Mouse (Mus musculus) pancreas, adult 10 weeks (tissue): ENCODE measurements around the gene Pip4k2c. TPM values are rescaled to one million over a fixed set of nuclear protein-coding genes. Genes with fewer than 3 reads are reported as not detected.

Experiments used
- polyA plus RNA-seq: library from polyadenylated mRNA; stranded (reverse); fragments of 350-450 nt; fragmentation: Illumina TruSeq; extraction: RNeasy Lipid Tissue Mini Kit (QIAGEN cat#74804); gene quantifications from one replicate; pipeline ENCODE4 v1.2.3, GENCODE M21; 2015; ENCODE audit warnings: low read depth, low replicate concordance; ENCODE audit not compliant: insufficient read depth

The Pip4k2c gene
- 8.2 TPM for polyA plus RNA-seq

DNA sequence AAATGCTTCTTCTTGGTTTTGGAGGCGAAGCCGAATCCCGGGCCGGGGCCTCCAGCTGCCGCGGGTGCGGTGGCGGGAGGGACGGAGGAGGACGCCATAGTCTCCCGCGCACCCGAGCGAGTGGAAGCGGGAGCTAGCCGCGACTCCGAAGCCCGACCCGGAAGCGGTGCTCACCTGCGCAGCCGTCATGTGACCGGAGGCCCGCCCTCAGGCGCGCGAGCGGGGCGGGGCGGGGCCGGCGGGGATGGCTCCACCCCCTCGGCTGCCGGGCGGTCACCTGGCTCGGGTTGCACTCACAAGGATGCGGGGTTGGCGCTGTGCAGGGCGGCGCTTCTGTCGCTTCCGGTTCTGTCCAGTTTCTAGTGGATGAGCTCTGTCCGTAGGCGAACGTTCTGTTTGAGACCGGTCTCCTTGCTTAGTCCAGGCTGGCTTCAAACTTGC, at the start of gene Pip4k2c:
Pip4k2c (minus strand) TSS at position 172 of the 441 bp plus-strand sequence.

GRCm38 (mm10) chr10:127195328-127196129, 15.9 kb downstream of the Pip4k2c start, which contains the start of gene Dtx3:
TSS of gene Dtx3 (minus strand) at chr10:127195728.

GRCm38 (mm10) chr10:127189651-127190381, 21.6 kb downstream of the Pip4k2c start, which contains the start of gene Arhgef25:
TSS of gene Arhgef25 (minus strand) at chr10:127190083.

GRCm38 (mm10) chr10:127179871-127180694, 31.3 kb downstream of the Pip4k2c start, which contains the start of gene Slc26a10:
TSS of gene Slc26a10 (minus strand) at chr10:127180645.

DNA sequence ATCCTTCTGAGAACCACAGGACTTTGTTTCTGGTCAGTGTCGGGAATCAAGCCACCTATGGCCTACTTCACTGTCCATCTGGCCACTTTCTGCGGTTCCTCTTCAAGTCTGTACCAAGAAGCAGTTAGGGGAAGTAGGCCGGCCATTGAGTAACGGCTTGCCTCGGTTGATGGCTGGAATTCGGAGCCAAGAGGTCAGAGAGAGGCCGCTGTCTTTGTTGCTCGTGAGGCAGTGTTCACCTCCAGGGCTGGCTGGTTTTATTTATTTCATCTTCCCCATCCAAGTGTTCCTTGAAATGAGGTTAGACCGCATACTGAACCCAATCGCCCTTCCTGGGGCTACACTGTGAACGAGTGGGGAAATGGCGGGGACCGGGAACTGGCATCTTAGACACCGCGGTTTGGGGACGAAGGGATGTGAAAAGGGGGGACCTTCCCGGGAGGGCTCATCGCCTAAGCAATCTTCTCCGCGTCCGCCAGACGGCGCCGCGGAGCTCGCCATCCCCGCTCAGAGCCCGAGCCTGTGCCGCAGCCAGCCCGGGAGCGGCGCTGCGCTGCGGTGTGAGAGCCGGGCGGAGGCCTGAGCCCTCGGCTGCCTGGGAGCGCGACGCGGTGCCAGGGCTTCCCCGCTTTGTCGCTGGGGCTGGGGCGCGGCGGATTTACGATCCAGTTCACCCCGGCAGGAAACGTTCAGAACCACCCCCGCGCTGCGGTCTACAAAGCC, 46.6 kb downstream of the Pip4k2c start, which contains the start of gene B4galnt1:
B4galnt1 (plus strand) TSS at position 595 of the 723 bp plus-strand sequence.

Other genes with a start within 250 kb of the Pip4k2c start
- gene Ctdsp2, start 232.9 kb downstream of the Pip4k2c start, polyA plus RNA-seq: 33.0 TPM
- gene Avil, start 210.9 kb downstream of the Pip4k2c start, polyA plus RNA-seq: 0.79 TPM
- gene Tsfm, start 180.7 kb downstream of the Pip4k2c start, polyA plus RNA-seq: 16.1 TPM
- 22.3 TPM for gene Mettl1, start 170.2 kb downstream of the Pip4k2c start, polyA plus RNA-seq
- gene Eef1akmt3, start 170.1 kb downstream of the Pip4k2c start, polyA plus RNA-seq: 3.7 TPM
- 0.44 TPM for gene Cyp27b1, start 163.3 kb downstream of the Pip4k2c start, polyA plus RNA-seq
- 2.3 TPM for gene March9, start 151.4 kb downstream of the Pip4k2c start, polyA plus RNA-seq
- gene Cdk4, start 148.1 kb downstream of the Pip4k2c start, polyA plus RNA-seq: 51.8 TPM
- gene Tspan31, start 141.3 kb downstream of the Pip4k2c start, polyA plus RNA-seq: 26.9 TPM
- 0.92 TPM for gene Agap2, start 136.3 kb downstream of the Pip4k2c start, polyA plus RNA-seq
- gene Os9, start 90.5 kb downstream of the Pip4k2c start, polyA plus RNA-seq: 60.9 TPM
- gene B4galnt1, start 46.4 kb downstream of the Pip4k2c start, polyA plus RNA-seq: 30.8 TPM
- 3.4 TPM for gene Slc26a10, start 30.9 kb downstream of the Pip4k2c start, polyA plus RNA-seq
- gene Arhgef25, start 21.5 kb downstream of the Pip4k2c start, polyA plus RNA-seq: 10.8 TPM
- gene Dtx3, start 15.9 kb downstream of the Pip4k2c start, polyA plus RNA-seq: 29.3 TPM
- 1.00 TPM for gene Kif5a, start 51.8 kb upstream of the Pip4k2c start, polyA plus RNA-seq
- 36.2 TPM for gene Dctn2, start 54.8 kb upstream of the Pip4k2c start, polyA plus RNA-seq
- gene Mbd6, start 77.4 kb upstream of the Pip4k2c start, polyA plus RNA-seq: 27.9 TPM
- gene Mars, start 100.2 kb upstream of the Pip4k2c start, polyA plus RNA-seq: 53.0 TPM
- gene Arhgap9, start 110.4 kb upstream of the Pip4k2c start, polyA plus RNA-seq: 3.8 TPM
- 2.5 TPM for gene Gli1, start 130.4 kb upstream of the Pip4k2c start, polyA plus RNA-seq
- not detected for gene Inhbe, start 142.8 kb upstream of the Pip4k2c start, polyA plus RNA-seq
- gene Inhbc, start 158.8 kb upstream of the Pip4k2c start, polyA plus RNA-seq: not detected
- gene R3hdm2, start 168.7 kb upstream of the Pip4k2c start, polyA plus RNA-seq: 28.0 TPM